Mouse (Mus musculus): Measurements from ENCODE around the gene Ankrd2.

GRCm38 (mm10) chr19:41999688-42000283 is 36.0 kb upstream of the Ankrd2 start:
- TF ChIP-seq GATA1 (IDR thresholded peaks at IDR 0.05; ENCODE audit: borderline replicate concordance, low read length): no peak
- no peak for TF ChIP-seq FLI1 (IDR thresholded peaks at IDR 0.05; ENCODE audit: low read length)
